Mouse (Mus musculus) ES-E14 (cell line): ENCODE results near the gene Cdkn2c.

ENCODE experiments used
- CHD2 ChIP-seq: IDR thresholded peaks from 2 replicates; pipeline ENCODE4 v1.6.1; 2014; ENCODE audit warnings: mild to moderate bottlenecking, low read depth, low read length, inconsistent platforms
- HCFC1 ChIP-seq: IDR thresholded peaks from 2 replicates; pipeline ENCODE4 v1.6.1; 2012; ENCODE audit warnings: low read length, inconsistent platforms, borderline replicate concordance; ENCODE audit not compliant: insufficient read depth
- MAFK ChIP-seq: IDR thresholded peaks from 2 replicates; pipeline ENCODE4 v1.6.1; 2014; ENCODE audit warnings: mild to moderate bottlenecking, low read depth, low read length, inconsistent platforms; ENCODE audit not compliant: insufficient read depth
- ZC3H11A ChIP-seq: IDR thresholded peaks from 2 replicates; pipeline ENCODE4 v1.6.1; 2012; ENCODE audit warnings: low read depth, mild to moderate bottlenecking, inconsistent platforms, low read length, borderline replicate concordance
- ZNF384 ChIP-seq: IDR thresholded peaks from 2 replicates; pipeline ENCODE4 v1.6.1; 2012; ENCODE audit warnings: low read depth, low read length, inconsistent platforms

- TF ChIP-seq CHD2 (no peak), ZC3H11A (no peak), ZNF384 (no peak), MAFK (no peak), HCFC1 (0 out of 2 replicates have a peak, but pooled peaks have one; percentile 18)
Measured at GRCm38 (mm10) chr4:109657021-109657850, 9.8 kb downstream of the Cdkn2c start.
